Mouse (Mus musculus) lung, postnatal 0 days (tissue): ENCODE measurements around the gene Rora.

Source experiments
- CTCF ChIP-seq: IDR thresholded peaks from 2 replicates; pipeline ENCODE4 v1.5.1; 2016; ENCODE audit warnings: antibody characterized with exemption, mild to moderate bottlenecking
- EP300 ChIP-seq: IDR thresholded peaks from 2 replicates; pipeline ENCODE4 v1.6.1; 2016; ENCODE audit warnings: antibody characterized with exemption, mild to moderate bottlenecking, control low read depth

DNA sequence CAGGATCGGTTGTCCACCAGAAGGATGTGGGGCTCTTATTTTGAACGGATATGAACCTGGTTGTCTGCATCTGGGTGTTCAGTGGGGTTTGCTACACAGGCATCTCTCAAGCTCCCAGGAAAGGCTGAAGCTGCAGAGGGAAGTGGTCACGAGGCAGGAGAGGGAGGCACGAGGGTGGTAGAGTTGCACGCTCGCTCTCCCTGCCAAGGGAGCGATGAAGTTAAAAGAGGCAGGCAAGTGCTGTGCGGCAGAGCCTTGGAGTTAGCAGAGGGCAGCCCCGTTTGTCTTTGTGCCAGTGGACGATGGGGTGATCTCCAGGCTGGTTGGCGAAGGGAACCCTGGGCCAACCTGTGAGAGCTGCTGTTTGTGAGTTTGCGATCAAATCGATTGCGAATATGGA, 496.6 kb downstream of the Rora start:
- TF ChIP-seq CTCF (no peak), EP300 (no peak)
